Mouse (Mus musculus): ENCODE measurements around the gene Cyp2d22. TPM values are rescaled to one million over a fixed set of nuclear protein-coding genes. Genes with fewer than 3 reads are reported as not detected.

Gene Cyp2d22
- polyA plus RNA-seq, 1 experiment from 2014 or later: 3.0 TPM

GRCm38 (mm10) chr15:82351480-82351879 lies 28.6 kb downstream of the Cyp2d22 start:
- Histone ChIP-seq H3K4me3 (no peak overlapping the region), H3K27ac (replicated peaks) (no peak overlapping the region)

GRCm38 (mm10) chr15:82350349-82350748 lies 29.7 kb downstream of the Cyp2d22 start:
- no peaks in the 10 kb centered on the region for H3K27me3 ChIP-seq (replicated peaks; ENCODE audit: low read depth, poor library complexity, severe bottlenecking)
- no peak overlapping the region for H3K4me3 ChIP-seq
- H3K9me3 ChIP-seq: no peaks in the 10 kb centered on the region
- 91% methylated on average over 4 of the region's 4 CpGs for WGBS
- peaks cover 36% of the 10 kb centered on the region for H3K4me1 ChIP-seq
- DNase-seq (ENCODE audit: low spot score): no peak
- H3K27ac ChIP-seq (replicated peaks): no peak overlapping the region
- peaks cover 44% of the 10 kb centered on the region for H3K36me3 ChIP-seq (replicated peaks)

More at GRCm38 (mm10) chr15:82351480-82351879, 28.6 kb downstream of the Cyp2d22 start:
- DNase-seq (ENCODE audit: low spot score): no peak
- WGBS: 85% methylated on average over 3 of the region's 3 CpGs
- H3K4me1 ChIP-seq: peaks cover 35% of the 10 kb centered on the region
- H3K36me3 ChIP-seq (replicated peaks): peaks cover 44% of the 10 kb centered on the region
- no peaks in the 10 kb centered on the region for H3K9me3 ChIP-seq
- H3K27me3 ChIP-seq (replicated peaks; ENCODE audit: low read depth, poor library complexity, severe bottlenecking): no peaks in the 10 kb centered on the region

GRCm38 (mm10) chr15:82348999-82349341 lies 31.1 kb downstream of the Cyp2d22 start:
- Histone ChIP-seq H3K27ac (replicated peaks) (no peak overlapping the region), H3K36me3 (replicated peaks) (peaks cover 44% of the 10 kb centered on the region), H3K9me3 (no peaks in the 10 kb centered on the region), H3K4me1 (peaks cover 28% of the 10 kb centered on the region), H3K4me3 (no peak overlapping the region), H3K27me3 (replicated peaks; ENCODE audit: low read depth, poor library complexity, severe bottlenecking) (no peaks in the 10 kb centered on the region)
- 91% methylated on average over 2 of the region's 2 CpGs for WGBS
- DNase-seq (ENCODE audit: low spot score): no peak

GRCm38 (mm10) chr15:82348258-82348998 lies 31.6 kb downstream of the Cyp2d22 start:
- H3K36me3 ChIP-seq (replicated peaks): peaks cover 44% of the 10 kb centered on the region
- H3K9me3 ChIP-seq: no peaks in the 10 kb centered on the region
- no peaks in the 10 kb centered on the region for H3K27me3 ChIP-seq (replicated peaks; ENCODE audit: low read depth, poor library complexity, severe bottlenecking)
- no peak overlapping the region for H3K27ac ChIP-seq (replicated peaks)
- no peak overlapping the region for H3K4me3 ChIP-seq
- WGBS: 87% methylated on average over 8 of the region's 8 CpGs
- peaks cover 27% of the 10 kb centered on the region for H3K4me1 ChIP-seq
- DNase-seq (ENCODE audit: low spot score): no peak

GRCm38 (mm10) chr15:82347852-82348251 lies 32.2 kb downstream of the Cyp2d22 start:
- DNase-seq (ENCODE audit: low spot score): no peak
- Histone ChIP-seq H3K27me3 (replicated peaks; ENCODE audit: low read depth, poor library complexity, severe bottlenecking) (no peaks in the 10 kb centered on the region), H3K4me1 (peaks cover 21% of the 10 kb centered on the region), H3K9me3 (no peaks in the 10 kb centered on the region), H3K36me3 (replicated peaks) (peaks cover 44% of the 10 kb centered on the region), H3K4me3 (no peak overlapping the region), H3K27ac (replicated peaks) (no peak overlapping the region)
- WGBS: 93% methylated on average over 12 of the region's 12 CpGs

GRCm38 (mm10) chr15:82347303-82347676 lies 32.8 kb downstream of the Cyp2d22 start:
- H3K27ac ChIP-seq (replicated peaks): no peak overlapping the region
- H3K4me3 ChIP-seq: peak overlapping the region; percentile 80
- 80% methylated on average over 4 of the region's 4 CpGs for WGBS

GRCm38 (mm10) chr15:82346580-82347302 lies 33.3 kb downstream of the Cyp2d22 start:
- Histone ChIP-seq H3K4me1 (peaks cover 16% of the 10 kb centered on the region), H3K4me3 (peak overlapping the region; percentile 80), H3K27me3 (replicated peaks; ENCODE audit: low read depth, poor library complexity, severe bottlenecking) (peaks cover 7% of the 10 kb centered on the region), H3K36me3 (replicated peaks) (peaks cover 44% of the 10 kb centered on the region), H3K27ac (replicated peaks) (peak overlapping the region; percentile 96), H3K9me3 (no peaks in the 10 kb centered on the region)
- DNase-seq (ENCODE audit: low spot score): no peak
- 70% methylated on average over 14 of the region's 14 CpGs for WGBS

More at GRCm38 (mm10) chr15:82347303-82347676, 32.8 kb downstream of the Cyp2d22 start:
- H3K36me3 ChIP-seq (replicated peaks): peaks cover 44% of the 10 kb centered on the region
- H3K4me1 ChIP-seq: peaks cover 17% of the 10 kb centered on the region
- no peak for DNase-seq (ENCODE audit: low spot score)
- no peaks in the 10 kb centered on the region for H3K9me3 ChIP-seq
- peaks cover 1% of the 10 kb centered on the region; the same call in 1 of the 2 replicates for H3K27me3 ChIP-seq (replicated peaks; ENCODE audit: low read depth, poor library complexity, severe bottlenecking)

GRCm38 (mm10) chr15:82345820-82346470 lies 34.1 kb downstream of the Cyp2d22 start:
- peaks cover 36% of the 10 kb centered on the region for H3K36me3 ChIP-seq (replicated peaks)

GRCm38 (mm10) chr15:82344971-82345370 lies 35.1 kb downstream of the Cyp2d22 start:
- Histone ChIP-seq H3K27ac (replicated peaks) (no peak overlapping the region; the same call in 1 of the 2 replicates), H3K27me3 (replicated peaks; ENCODE audit: low read depth, poor library complexity, severe bottlenecking) (peaks cover 24% of the 10 kb centered on the region), H3K9me3 (no peaks in the 10 kb centered on the region), H3K4me1 (peaks cover 33% of the 10 kb centered on the region), H3K36me3 (replicated peaks) (peaks cover 27% of the 10 kb centered on the region), H3K4me3 (no peak overlapping the region)
- DNase-seq (ENCODE audit: low spot score): no peak
- 89% methylated on average over 6 of the region's 6 CpGs for WGBS

More at GRCm38 (mm10) chr15:82345820-82346470, 34.1 kb downstream of the Cyp2d22 start:
- Histone ChIP-seq H3K27ac (replicated peaks) (peak overlapping the region; percentile 96), H3K4me3 (peak overlapping the region; percentile 80), H3K9me3 (no peaks in the 10 kb centered on the region), H3K4me1 (peaks cover 24% of the 10 kb centered on the region), H3K27me3 (replicated peaks; ENCODE audit: low read depth, poor library complexity, severe bottlenecking) (peaks cover 15% of the 10 kb centered on the region)
- peak; percentile 97 for DNase-seq (ENCODE audit: low spot score)
- under 1% methylated on average over 51 of the region's 51 CpGs for WGBS

- 93% methylated on average over 27 of the region's 27 CpGs for WGBS
- H3K27me3 ChIP-seq (replicated peaks; ENCODE audit: low read depth, poor library complexity, severe bottlenecking): peaks cover 31% of the 10 kb centered on the region
- H3K4me1 ChIP-seq: peaks cover 45% of the 10 kb centered on the region
- H3K36me3 ChIP-seq (replicated peaks): peaks cover 13% of the 10 kb centered on the region
- H3K27ac ChIP-seq (replicated peaks): peak overlapping the region; percentile 41
- H3K9me3 ChIP-seq: no peaks in the 10 kb centered on the region
- no peak overlapping the region for H3K4me3 ChIP-seq
- no peak for DNase-seq (ENCODE audit: low spot score)
Observed at GRCm38 (mm10) chr15:82343368-82344287, 36.4 kb downstream of the Cyp2d22 start.

GRCm38 (mm10) chr15:82342543-82342935 lies 37.5 kb downstream of the Cyp2d22 start:
- 74% methylated on average over 5 of the region's 5 CpGs for WGBS
- H3K27ac ChIP-seq (replicated peaks): no peak overlapping the region
- peaks cover 55% of the 10 kb centered on the region for H3K4me1 ChIP-seq
- DNase-seq (ENCODE audit: low spot score): no peak
- 0 out of 2 replicates have a peak, but pooled peaks cover 3% of the 10 kb centered on the region for H3K36me3 ChIP-seq (replicated peaks)
- H3K27me3 ChIP-seq (replicated peaks; ENCODE audit: low read depth, poor library complexity, severe bottlenecking): peaks cover 31% of the 10 kb centered on the region
- no peak overlapping the region; the same call in 1 of the 2 replicates for H3K4me3 ChIP-seq
- no peaks in the 10 kb centered on the region for H3K9me3 ChIP-seq

All from embryonic facial prominence, embryonic 10.5 days (tissue).